Mouse (Mus musculus): ENCODE data around the gene Ppp1r13b. TPM values are rescaled to one million over a fixed set of nuclear protein-coding genes. Genes with fewer than 3 reads are reported as not detected.

The Ppp1r13b gene
- total and polyA plus RNA-seq, 3 experiments: 1.5 to 8.7 TPM; not detected in 1

DNA sequence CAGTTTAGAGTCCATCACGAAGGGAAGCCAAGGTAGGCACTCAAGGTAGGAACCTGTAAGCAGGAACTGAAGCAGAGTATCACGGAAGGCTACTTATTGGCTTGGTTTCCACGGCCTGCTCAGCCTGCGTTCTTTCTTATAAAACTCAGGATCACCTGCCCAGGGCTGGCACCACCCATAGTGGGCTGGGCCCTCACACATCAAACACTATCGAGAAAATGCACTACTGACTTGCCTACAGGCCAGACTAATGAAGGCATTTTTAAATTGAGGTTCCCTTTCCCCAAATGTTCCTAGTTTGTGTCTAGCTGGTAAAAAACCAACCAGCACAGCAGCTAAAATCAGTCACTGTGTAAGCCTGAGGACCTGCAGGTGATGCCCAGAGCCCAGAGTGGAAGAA lies 8.3 kb downstream of the Ppp1r13b start:
- TF ChIP-seq POLR2AphosphoS2 (IDR thresholded peaks at IDR 0.05; ENCODE audit: low read length) (no peak), MYC (IDR thresholded peaks at IDR 0.05; ENCODE audit: low read depth, low read length) (no peak), USF2 (IDR thresholded peaks at IDR 0.05; ENCODE audit: borderline replicate concordance in 1 of 2, insufficient read depth in 1 of 2, low read depth in 1 of 2, low read length in 2 of 2) (no peak), GABPA (IDR thresholded peaks at IDR 0.05; ENCODE audit: low read depth, low read length) (no peak), MYB (IDR thresholded peaks at IDR 0.05; ENCODE audit: low read depth, low read length) (no peak), USF1 (IDR thresholded peaks at IDR 0.05; ENCODE audit: low read depth, low read length) (no peak), POLR2AphosphoS5 (IDR thresholded peaks at IDR 0.05; ENCODE audit: borderline replicate concordance, low read depth, low read length) (no peak), JUND (IDR thresholded peaks at IDR 0.05; ENCODE audit: low read depth, low read length) (no peak), BHLHE40 (IDR thresholded peaks at IDR 0.05; ENCODE audit: borderline replicate concordance, low read depth, low read length) (no peak), HCFC1 (IDR thresholded peaks at IDR 0.05; ENCODE audit: low read depth, low read length) (no peak), EP300 (IDR thresholded peaks at IDR 0.05; ENCODE audit: low read depth in 1 of 2, low read length in 2 of 2) (no peak)
- H3K79me2 ChIP-seq (ENCODE audit: control insufficient read depth, insufficient read depth, low read length, poor library complexity): no peaks in the 10 kb centered on the region
- peaks cover 0 to 23% of the 10 kb centered on the region in 2 experiments; a peak in 2 of 4 replicates for H3K36me3 ChIP-seq (ENCODE audit: control insufficient read depth in 1 of 2, insufficient read depth in 2 of 2, low read length in 2 of 2)
- no peaks in the 10 kb centered on the region for H3K27me3 ChIP-seq (ENCODE audit: control insufficient read depth in 1 of 2, insufficient read depth in 2 of 2, low read length in 2 of 2)
- H3K9me3 ChIP-seq (replicated peaks; ENCODE audit: insufficient read depth, low read length): no peaks in the 10 kb centered on the region
- no peak overlapping the region for H3K27ac ChIP-seq (ENCODE audit: control insufficient read depth, low read depth, low read length)
- H3K9ac ChIP-seq (ENCODE audit: control insufficient read depth, low read depth, low read length, poor library complexity, severe bottlenecking): no peak overlapping the region
- H3K4me3 ChIP-seq (ENCODE audit: control insufficient read depth in 1 of 2, insufficient read depth in 1 of 2, low read depth in 2 of 2, low read length in 2 of 2): no peak overlapping the region
- DNase-seq (ENCODE audit: low read depth, low spot score): no peak
- peaks cover 10 to 24% of the 10 kb centered on the region in 2 experiments for H3K4me1 ChIP-seq (ENCODE audit: control insufficient read depth in 1 of 2, insufficient read depth in 2 of 2, low read length in 2 of 2)

DNA sequence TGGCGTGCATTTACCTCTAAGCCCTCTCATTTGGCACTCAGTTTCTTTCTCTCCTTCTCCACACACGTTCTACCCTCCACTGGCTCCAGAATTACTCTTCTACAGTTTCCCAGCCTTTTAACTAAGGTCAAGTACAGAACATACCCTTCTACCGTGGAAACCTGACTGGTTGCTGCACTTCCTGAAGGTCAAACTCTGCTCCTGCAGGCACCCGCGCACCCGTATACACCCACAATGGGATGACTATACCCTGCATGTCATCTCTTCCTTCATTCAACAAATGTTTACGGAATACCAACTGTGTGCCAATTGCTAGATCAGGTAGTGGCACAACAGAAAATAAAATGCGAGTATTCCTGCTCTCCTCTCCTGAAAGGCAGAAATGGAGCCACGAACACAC lies 9.2 kb downstream of the Ppp1r13b start:
- TF ChIP-seq CHD2 (IDR thresholded peaks at IDR 0.05; ENCODE audit: low read length) (no peak), MYC (IDR thresholded peaks at IDR 0.05; ENCODE audit: low read depth, low read length) (no peak), ZNF384 (IDR thresholded peaks at IDR 0.05; ENCODE audit: low read depth, low read length) (no peak), EP300 (IDR thresholded peaks at IDR 0.05; ENCODE audit: low read depth in 1 of 2, low read length in 2 of 2) (no peak), RCOR1 (IDR thresholded peaks at IDR 0.05; ENCODE audit: low read depth, low read length) (no peak), MEF2A (IDR thresholded peaks at IDR 0.05; ENCODE audit: extremely low read depth, insufficient replicate concordance, low read depth, low read length, poor library complexity, severe bottlenecking) (no peak), ELF1 (IDR thresholded peaks at IDR 0.05; ENCODE audit: low read depth, low read length) (no peak), MAZ (IDR thresholded peaks at IDR 0.05; ENCODE audit: low read depth, low read length) (no peak), POLR2AphosphoS5 (IDR thresholded peaks at IDR 0.05; ENCODE audit: borderline replicate concordance, low read depth, low read length) (no peak), JUND (IDR thresholded peaks at IDR 0.05; ENCODE audit: low read depth, low read length) (no peak), TBP (IDR thresholded peaks at IDR 0.05; ENCODE audit: low read depth, low read length) (no peak), ZKSCAN1 (IDR thresholded peaks at IDR 0.05; ENCODE audit: low read depth, low read length) (no peak), BHLHE40 (IDR thresholded peaks at IDR 0.05; ENCODE audit: borderline replicate concordance, low read depth, low read length) (no peak), ZMIZ1 (IDR thresholded peaks at IDR 0.05; ENCODE audit: low read depth, low read length) (no peak), MAX (IDR thresholded peaks at IDR 0.05; ENCODE audit: low read length) (no peak)
- H3K79me2 ChIP-seq (ENCODE audit: control insufficient read depth, insufficient read depth, low read length, poor library complexity): no peaks in the 10 kb centered on the region
- no peaks in the 10 kb centered on the region for H3K9me3 ChIP-seq (replicated peaks; ENCODE audit: insufficient read depth, low read length)
- H3K36me3 ChIP-seq (ENCODE audit: control insufficient read depth in 1 of 2, insufficient read depth in 2 of 2, low read length in 2 of 2): peaks cover 0 to 23% of the 10 kb centered on the region in 2 experiments; a peak in 2 of 4 replicates
- H3K4me1 ChIP-seq (ENCODE audit: control insufficient read depth in 1 of 2, insufficient read depth in 2 of 2, low read length in 2 of 2): peaks cover 10 to 24% of the 10 kb centered on the region in 2 experiments
- no peak overlapping the region for H3K9ac ChIP-seq (ENCODE audit: control insufficient read depth, low read depth, low read length, poor library complexity, severe bottlenecking)
- no peak overlapping the region for H3K27ac ChIP-seq (ENCODE audit: control insufficient read depth, low read depth, low read length)
- no peak overlapping the region for H3K4me3 ChIP-seq (ENCODE audit: control insufficient read depth in 1 of 2, insufficient read depth in 1 of 2, low read depth in 2 of 2, low read length in 2 of 2)
- DNase-seq (ENCODE audit: low read depth, low spot score): no peak
- H3K27me3 ChIP-seq (ENCODE audit: control insufficient read depth in 1 of 2, insufficient read depth in 2 of 2, low read length in 2 of 2): no peaks in the 10 kb centered on the region

Data from MEL (cell line).